13 mouse cellular contexts compared by ENCODE assay signal in the genomic region with DNA sequence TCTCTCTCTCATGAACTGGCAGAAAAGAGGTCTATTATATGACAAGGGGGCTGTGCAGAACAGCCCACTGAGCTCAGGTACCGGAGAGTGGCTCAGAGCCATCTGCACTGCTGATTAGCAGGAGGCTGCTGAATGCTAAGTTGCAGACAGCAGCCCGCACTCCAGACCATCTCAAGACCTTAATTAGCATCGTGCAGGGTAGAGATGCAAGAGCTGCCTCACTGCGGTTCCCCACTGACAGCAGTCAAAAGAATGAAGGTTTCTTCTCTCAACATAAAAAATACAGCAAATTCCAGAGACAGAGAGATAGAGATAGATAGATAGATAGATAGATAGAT. TPM values are rescaled to one million over a fixed set of nuclear protein-coding genes. Genes with fewer than 3 reads are reported as not detected.
DNase-seq lines count a peak whose midpoint lies in the region; ATAC-seq and TF ChIP-seq lines count a peak whose summit lies in the region.
"Had no signal": no experiment of that assay in that cellular context is flagged by ENCODE, and none has a peak within 500 bp of the region (broad histone marks: within the 10 kb centered on the region; RNA-seq: fewer than 3 reads in every experiment).

No protein-coding gene starts in this region.

- H3K79me2 ChIP-seq in heart, adult 2 months (replicated peaks; ENCODE audit: control insufficient read depth, insufficient read depth, low read length): no peaks in the 10 kb centered on the region

- peak overlapping the region; percentile 22; the same call in 1 of the 2 replicates for H3K4me2 ChIP-seq in kidney, embryonic 15.5 days
- H3K4me2 ChIP-seq: midbrain, embryonic 12.5 days had no signal

- H3K36me3 ChIP-seq in heart, adult 2 months (ENCODE audit: control insufficient read depth, insufficient read depth, low read length): no peaks in the 10 kb centered on the region
- no peaks in the 10 kb centered on the region for H3K36me3 ChIP-seq in kidney, embryonic 15.5 days
- no peaks in the 10 kb centered on the region for H3K36me3 ChIP-seq in megakaryocyte, embryonic 14.5 days (replicated peaks; ENCODE audit: low read length)
- H3K36me3 ChIP-seq: midbrain, embryonic 12.5 days had no signal

- WGBS in heart, adult 2 months: 39% methylated on average over 4 of the region's 4 CpGs
- WGBS in kidney, embryonic 15.5 days: 53% methylated on average over 4 of the region's 4 CpGs

- TF ChIP-seq EP300 in heart, adult 2 months (IDR thresholded peaks at IDR 0.05; ENCODE audit: insufficient read depth, low read depth, low read length): no peak

- no peaks in the 10 kb centered on the region for H3K9me3 ChIP-seq in kidney, embryonic 15.5 days (replicated peaks)
- H3K9me3 ChIP-seq in megakaryocyte, embryonic 14.5 days: peaks cover 14% of the 10 kb centered on the region
- H3K9me3 ChIP-seq: midbrain, embryonic 12.5 days had no signal

- no peak for TF ChIP-seq CTCF in heart, adult 2 months (IDR thresholded peaks at IDR 0.05)
- TF ChIP-seq CTCF in bone marrow macrophage, adult 2 months (IDR thresholded peaks at IDR 0.05; ENCODE audit: low read depth, low read length): no peak

- ATAC-seq in kidney, embryonic 15.5 days (replicated peaks; ENCODE audit: low FRiP score): no peak
- ATAC-seq: forebrain, embryonic 16.5 days; Patski had no signal

- no peak overlapping the region for H3K27ac ChIP-seq in heart, adult 2 months
- no peak overlapping the region for H3K27ac ChIP-seq in kidney, embryonic 15.5 days
- H3K27ac ChIP-seq in bone marrow macrophage, adult 2 months (ENCODE audit: insufficient read depth, low read depth, low read length): no peak overlapping the region
- H3K27ac ChIP-seq: liver, embryonic 14.5 days; midbrain, embryonic 12.5 days had no signal

- intact Hi-C loops in heart, adult 2 months (cut with DNase I): no loop called here
- intact Hi-C loops in heart, postnatal 36 days (cut with DNase I): no loop called here

- peak overlapping the region; percentile 43; the same call in 1 of the 2 replicates for H3K4me3 ChIP-seq in heart, adult 2 months
- no peak overlapping the region for H3K4me3 ChIP-seq in kidney, embryonic 15.5 days (replicated peaks)
- peak overlapping the region; percentile 54 for H3K4me3 ChIP-seq in bone marrow macrophage, adult 2 months (ENCODE audit: insufficient read depth, low read length)
- H3K4me3 ChIP-seq in megakaryocyte, embryonic 14.5 days (replicated peaks): peak overlapping the region; percentile 90
- H3K4me3 ChIP-seq: midbrain, embryonic 12.5 days had no signal

- no peak for TF ChIP-seq POLR2A in heart, adult 2 months (IDR thresholded peaks at IDR 0.05; ENCODE audit: insufficient read depth, low read depth, low read length)
- no peak for TF ChIP-seq POLR2A in bone marrow macrophage, adult 2 months (IDR thresholded peaks at IDR 0.05; ENCODE audit: borderline replicate concordance, low read depth, low read length)

- H3K9ac ChIP-seq in heart, adult 2 months (ENCODE audit: low read depth, low read length): no peak overlapping the region
- no peak overlapping the region for H3K9ac ChIP-seq in kidney, embryonic 15.5 days
- H3K9ac ChIP-seq: liver, embryonic 14.5 days; midbrain, embryonic 12.5 days had no signal

- H3K4me1 ChIP-seq in heart, adult 2 months (ENCODE audit: control insufficient read depth, insufficient read depth, low read length): no peaks in the 10 kb centered on the region; the same call in 1 of the 2 replicates
- H3K4me1 ChIP-seq in kidney, embryonic 15.5 days: no peaks in the 10 kb centered on the region
- H3K4me1 ChIP-seq in bone marrow macrophage, adult 2 months (ENCODE audit: control insufficient read depth, insufficient read depth, low read length): no peaks in the 10 kb centered on the region
- peaks cover 12% of the 10 kb centered on the region for H3K4me1 ChIP-seq in megakaryocyte, embryonic 14.5 days

- no peaks in the 10 kb centered on the region; the same call in 1 of the 2 replicates for H3K27me3 ChIP-seq in heart, adult 2 months (ENCODE audit: control insufficient read depth, insufficient read depth, low read length)
- no peaks in the 10 kb centered on the region for H3K27me3 ChIP-seq in kidney, embryonic 15.5 days
- peaks cover 3% of the 10 kb centered on the region for H3K27me3 ChIP-seq in megakaryocyte, embryonic 14.5 days (replicated peaks)
- H3K27me3 ChIP-seq: midbrain, embryonic 12.5 days; Patski had no signal

- no peak for DNase-seq in heart, adult 2 months
- DNase-seq in heart, postnatal 36 days: no peak
- no peak for DNase-seq in kidney, postnatal 25 days
- no peak for DNase-seq in ovary, adult 18-20 months (ENCODE audit: low spot score)
- no peak for DNase-seq in urinary bladder, postnatal 10 days (ENCODE audit: low spot score)
- DNase-seq: cerebellum, adult 11 months had no signal

RNA-seq across cellular contexts. Expression of gene Cit, which starts 45.2 kb away (rescaled TPM):
- total RNA-seq in heart, adult 2 months (2021): under 1 TPM; 0.73 to 0.97 TPM
- polyA plus RNA-seq in heart, adult 2 months (2012; rRNA removed): 0.74 and 0.88 TPM in 2 replicates
- 1 to 10 TPM; 1.7 to 2.2 TPM for total RNA-seq in heart, postnatal 36 days (2021)
- 35.4 and 39.2 TPM in 2 replicates for polyA plus RNA-seq in kidney, embryonic 15.5 days (2015; fragmentation: Nextera tagmentation; extraction: Ambion mirVana)
- polyA plus RNA-seq in bone marrow macrophage, adult 2 months (2012; ENCODE audit: insufficient read depth, insufficient read length, missing spikeins): 10.6 and 12.5 TPM in 2 replicates
- 6.7 and 7.3 TPM in 2 replicates for polyA plus RNA-seq in megakaryocyte, embryonic 14.5 days (2012; ENCODE audit: insufficient read depth, low replicate concordance)
